Mouse (Mus musculus) MEL (cell line): ENCODE measurements around the gene Ctu1. TPM values are rescaled to one million over a fixed set of nuclear protein-coding genes. Genes with fewer than 3 reads are reported as not detected.

Experiments used
- DNase-seq: peaks from one replicate; pipeline ENCODE4 v3.0.0; 2011; ENCODE audit warnings: low read depth, low spot score
- H3K27ac ChIP-seq: 2 replicates; pipeline ENCODE4 v1.5.1; 2012; ENCODE audit warnings: low read depth, mild to moderate bottlenecking, control low read depth, low read length, moderate library complexity; ENCODE audit not compliant: control insufficient read depth
- H3K27me3 ChIP-seq, 2 experiments: fragments of 150-350 bp in 1 of 2; sonication (generic) in 1 of 2; 2 replicates each; pipeline ENCODE4 v1.6.1; 2012; ENCODE audit warnings: low read length in 2 of 2, mild to moderate bottlenecking in 2 of 2, improper control_type of control experiment in 1 of 2, moderate library complexity in 1 of 2; ENCODE audit not compliant: insufficient read depth in 2 of 2, control insufficient read depth in 1 of 2
- H3K36me3 ChIP-seq, 2 experiments: 2 replicates each; pipeline ENCODE4 v1.6.1; 2012 to 2014; ENCODE audit warnings: low read length in 2 of 2, improper control_type of control experiment in 1 of 2, inconsistent platforms in 1 of 2, mild to moderate bottlenecking in 1 of 2; ENCODE audit not compliant: insufficient read depth in 2 of 2, control insufficient read depth in 1 of 2
- H3K4me1 ChIP-seq, 2 experiments: fragments of 150-350 bp in 1 of 2; sonication (generic) in 1 of 2; 2 replicates each; pipeline ENCODE4 v1.6.1; 2012; ENCODE audit warnings: low read length in 2 of 2, improper control_type of control experiment in 1 of 2, mild to moderate bottlenecking in 1 of 2; ENCODE audit not compliant: insufficient read depth in 2 of 2, control insufficient read depth in 1 of 2
- H3K4me3 ChIP-seq, 2 experiments: fragments of 150-350 bp in 1 of 2; sonication (generic) in 1 of 2; 2 replicates each; pipeline ENCODE4 v1.5.1; 2012; ENCODE audit warnings: low read depth in 2 of 2, low read length in 2 of 2, mild to moderate bottlenecking in 2 of 2, moderate library complexity in 2 of 2, control low read depth in 1 of 2, improper control_type of control experiment in 1 of 2; ENCODE audit not compliant: control insufficient read depth in 1 of 2, insufficient read depth in 1 of 2
- H3K79me2 ChIP-seq: 2 replicates; pipeline ENCODE4 v1.6.1; 2012; ENCODE audit warnings: mild to moderate bottlenecking, low read length, moderate library complexity; ENCODE audit not compliant: control insufficient read depth, poor library complexity, insufficient read depth
- H3K9ac ChIP-seq: 2 replicates; pipeline ENCODE4 v1.6.1; 2012; ENCODE audit warnings: low read depth, mild to moderate bottlenecking, control low read depth, low read length, moderate library complexity; ENCODE audit not compliant: control insufficient read depth, poor library complexity, severe bottlenecking
- H3K9me3 ChIP-seq: fragments of 150-350 bp; sonication (generic); replicated peaks from 2 replicates; pipeline ENCODE4 v1.6.1; 2012; ENCODE audit warnings: mild to moderate bottlenecking, low read length, improper control_type of control experiment, moderate library complexity; ENCODE audit not compliant: insufficient read depth
- BHLHE40 ChIP-seq: IDR thresholded peaks from 2 replicates; pipeline ENCODE4 v1.6.1; 2012; ENCODE audit warnings: low read depth, mild to moderate bottlenecking, inconsistent platforms, low read length, improper control_type of control experiment, borderline replicate concordance
- CHD1 ChIP-seq: IDR thresholded peaks from 2 replicates; pipeline ENCODE4 v1.6.1; 2012; ENCODE audit warnings: low read depth, mild to moderate bottlenecking, inconsistent platforms, low read length, improper control_type of control experiment
- CHD2 ChIP-seq: IDR thresholded peaks from 2 replicates; pipeline ENCODE4 v1.6.1; 2011; ENCODE audit warnings: low read length, improper control_type of control experiment
- ELF1 ChIP-seq: IDR thresholded peaks from 2 replicates; pipeline ENCODE4 v1.6.1; 2014; ENCODE audit warnings: low read depth, mild to moderate bottlenecking, inconsistent platforms, low read length, improper control_type of control experiment, moderate library complexity
- EP300 ChIP-seq, 2 experiments: IDR thresholded peaks; 2 replicates each; pipeline ENCODE4 v1.6.1; 2011; ENCODE audit warnings: improper control_type of control experiment in 2 of 2, low read length in 2 of 2, low read depth in 1 of 2, mild to moderate bottlenecking in 1 of 2
- ETS1 ChIP-seq: IDR thresholded peaks from 2 replicates; pipeline ENCODE4 v1.6.1; 2012; ENCODE audit warnings: low read depth, mild to moderate bottlenecking, inconsistent platforms, low read length, improper control_type of control experiment, moderate library complexity
- GABPA ChIP-seq: IDR thresholded peaks from 2 replicates; pipeline ENCODE4 v1.6.1; 2012; ENCODE audit warnings: low read depth, mild to moderate bottlenecking, inconsistent platforms, low read length, improper control_type of control experiment, moderate library complexity
- HCFC1 ChIP-seq: IDR thresholded peaks from 2 replicates; pipeline ENCODE4 v1.6.1; 2012; ENCODE audit warnings: low read depth, mild to moderate bottlenecking, inconsistent platforms, low read length, improper control_type of control experiment, moderate library complexity
- JUND ChIP-seq: IDR thresholded peaks from 2 replicates; pipeline ENCODE4 v1.6.1; 2011; ENCODE audit warnings: low read depth, mild to moderate bottlenecking, improper control_type of control experiment, low read length
- MAFK ChIP-seq: IDR thresholded peaks from 2 replicates; pipeline ENCODE4 v1.6.1; 2011; ENCODE audit warnings: low read depth, mild to moderate bottlenecking, low read length, improper control_type of control experiment, borderline replicate concordance
- MAX ChIP-seq: IDR thresholded peaks from 2 replicates; pipeline ENCODE4 v1.6.1; 2011; ENCODE audit warnings: low read length, improper control_type of control experiment
- MYB ChIP-seq: IDR thresholded peaks from 2 replicates; pipeline ENCODE4 v1.6.1; 2011; ENCODE audit warnings: mild to moderate bottlenecking, low read depth, low read length, improper control_type of control experiment
- MYC ChIP-seq: IDR thresholded peaks from 2 replicates; pipeline ENCODE4 v1.6.1; 2011; ENCODE audit warnings: low read depth, mild to moderate bottlenecking, low read length, improper control_type of control experiment, moderate library complexity
- NRF1 ChIP-seq: IDR thresholded peaks from 2 replicates; pipeline ENCODE4 v1.6.1; 2014; ENCODE audit warnings: low read depth, mild to moderate bottlenecking, inconsistent platforms, low read length, improper control_type of control experiment, moderate library complexity; ENCODE audit not compliant: poor library complexity, insufficient read depth, severe bottlenecking
- POLR2A ChIP-seq, 2 experiments: IDR thresholded peaks; 2 replicates each; pipeline ENCODE4 v1.6.1; 2011 to 2012; ENCODE audit warnings: low read length in 2 of 2, mild to moderate bottlenecking in 2 of 2, control low read depth in 1 of 2, improper control_type of control experiment in 1 of 2, low read depth in 1 of 2, moderate library complexity in 1 of 2; ENCODE audit not compliant: control insufficient read depth in 1 of 2, insufficient read depth in 1 of 2, poor library complexity in 1 of 2
- POLR2AphosphoS2 ChIP-seq: IDR thresholded peaks from 2 replicates; pipeline ENCODE4 v1.6.1; 2011; ENCODE audit warnings: low read length, improper control_type of control experiment
- POLR2AphosphoS5 ChIP-seq: IDR thresholded peaks from 2 replicates; pipeline ENCODE4 v1.6.1; 2012; ENCODE audit warnings: low read depth, borderline replicate concordance, mild to moderate bottlenecking, inconsistent platforms, low read length, moderate library complexity, mixed read lengths
- RAD21 ChIP-seq: IDR thresholded peaks from 2 replicates; pipeline ENCODE4 v1.6.1; 2011; ENCODE audit warnings: mild to moderate bottlenecking, low read depth, low read length, improper control_type of control experiment
- RCOR1 ChIP-seq: IDR thresholded peaks from 2 replicates; pipeline ENCODE4 v1.6.1; 2012; ENCODE audit warnings: low read depth, mild to moderate bottlenecking, inconsistent platforms, low read length, improper control_type of control experiment
- SIN3A ChIP-seq: IDR thresholded peaks from 2 replicates; pipeline ENCODE4 v1.6.1; 2012; ENCODE audit warnings: low read length, improper control_type of control experiment, inconsistent platforms
- TAL1 ChIP-seq: IDR thresholded peaks from 2 replicates; pipeline ENCODE4 v1.6.1; 2012; ENCODE audit warnings: mild to moderate bottlenecking, inconsistent platforms, low read length, moderate library complexity, mixed read lengths
- TBP ChIP-seq: IDR thresholded peaks from 2 replicates; pipeline ENCODE4 v1.8.0; 2011; ENCODE audit warnings: low read depth, low read length, improper control_type of control experiment
- USF1 ChIP-seq: IDR thresholded peaks from 2 replicates; pipeline ENCODE4 v1.6.1; 2014; ENCODE audit warnings: low read depth, mild to moderate bottlenecking, inconsistent platforms, low read length, improper control_type of control experiment, moderate library complexity
- ZKSCAN1 ChIP-seq: IDR thresholded peaks from 2 replicates; pipeline ENCODE4 v1.6.1; 2012; ENCODE audit warnings: low read depth, mild to moderate bottlenecking, inconsistent platforms, low read length, improper control_type of control experiment, moderate library complexity
- ZMIZ1 ChIP-seq: IDR thresholded peaks from 2 replicates; pipeline ENCODE4 v1.6.1; 2012; ENCODE audit warnings: low read depth, mild to moderate bottlenecking, inconsistent platforms, low read length, improper control_type of control experiment, moderate library complexity
- ZNF384 ChIP-seq: IDR thresholded peaks from 2 replicates; pipeline ENCODE4 v1.6.1; 2012; ENCODE audit warnings: low read depth, mild to moderate bottlenecking, inconsistent platforms, low read length, improper control_type of control experiment
- polyA plus RNA-seq, 2 experiments: library from polyadenylated mRNA; stranded (reverse) in 1 of 2; unstranded in 1 of 2; fragments of >175 nt in 1 of 2; fragments of >200 nt in 1 of 2; gene quantifications; 2 replicates each; pipeline versions ENCODE4 v1.2.1 to v1.2.4; 2012; ENCODE audit warnings: low replicate concordance in 2 of 2, low read depth in 1 of 2; ENCODE audit not compliant: insufficient read length in 2 of 2, insufficient read depth in 1 of 2, missing spikeins in 1 of 2
- total RNA-seq: library from RNA; depleted of rRNA; stranded (reverse); fragments of 300-350 nt; gene quantifications from 2 replicates; pipeline ENCODE4 v1.2.3, GENCODE M21; 2012

Gene Ctu1
- total and polyA plus RNA-seq, 3 experiments: 15.6 to 17.2 TPM; not detected in 1

GRCm38 (mm10) chr7:43625065-43625464 is 46.8 kb upstream of the Ctu1 start:
- Histone ChIP-seq H3K4me1 (no peaks in the 10 kb centered on the region), H3K27ac (no peak overlapping the region), H3K4me3 (no peak overlapping the region), H3K27me3 (no peaks in the 10 kb centered on the region), H3K9me3 (no peaks in the 10 kb centered on the region), H3K79me2 (no peaks in the 10 kb centered on the region), H3K36me3 (no peaks in the 10 kb centered on the region), H3K9ac (no peak overlapping the region)
- no peak for TF ChIP-seq POLR2A (IDR thresholded peaks at IDR 0.05; ENCODE audit: control insufficient read depth in 1 of 2, insufficient read depth in 1 of 2, low read depth in 1 of 2, low read length in 2 of 2, poor library complexity in 1 of 2)
- TF ChIP-seq ZKSCAN1: no peak
- no peak for TF ChIP-seq NRF1
- no peak for TF ChIP-seq TBP
- no peak for TF ChIP-seq JUND
- no peak for TF ChIP-seq ELF1
- DNase-seq: no peak

GRCm38 (mm10) chr7:43625794-43626422 is 45.9 kb upstream of the Ctu1 start:
- Histone ChIP-seq H3K4me3 (no peak overlapping the region), H3K9me3 (no peaks in the 10 kb centered on the region), H3K79me2 (no peaks in the 10 kb centered on the region), H3K27ac (no peak overlapping the region), H3K27me3 (no peaks in the 10 kb centered on the region), H3K36me3 (no peaks in the 10 kb centered on the region), H3K9ac (no peak overlapping the region), H3K4me1 (no peaks in the 10 kb centered on the region)
- no peak for DNase-seq
- TF ChIP-seq MAX (no peak), ETS1 (no peak), ZNF384 (no peak), ZMIZ1 (no peak), EP300 (IDR thresholded peaks at IDR 0.05; ENCODE audit: low read depth in 1 of 2, low read length in 2 of 2) (no peak), USF1 (no peak), POLR2AphosphoS2 (no peak), MYC (no peak)

GRCm38 (mm10) chr7:43633940-43634339 is 37.9 kb upstream of the Ctu1 start:
- no peaks in the 10 kb centered on the region; a peak in 1 of 4 replicates for H3K36me3 ChIP-seq
- no peaks in the 10 kb centered on the region for H3K9me3 ChIP-seq
- no peak overlapping the region for H3K9ac ChIP-seq
- no peak overlapping the region for H3K27ac ChIP-seq
- H3K4me3 ChIP-seq: no peak overlapping the region
- DNase-seq: no peak
- no peaks in the 10 kb centered on the region for H3K79me2 ChIP-seq
- no peaks in the 10 kb centered on the region for H3K27me3 ChIP-seq
- H3K4me1 ChIP-seq: peaks cover 0 to 2% of the 10 kb centered on the region in 2 experiments; a peak in 2 of 4 replicates
- no peak for TF ChIP-seq ELF1
- TF ChIP-seq BHLHE40: no peak
- TF ChIP-seq HCFC1: no peak
- no peak for TF ChIP-seq CHD2
- no peak for TF ChIP-seq NRF1
- no peak for TF ChIP-seq ZKSCAN1
- TF ChIP-seq TBP: no peak
- TF ChIP-seq RAD21: no peak
- TF ChIP-seq CHD1: no peak
- TF ChIP-seq POLR2AphosphoS5: no peak
- TF ChIP-seq MYB: no peak
- TF ChIP-seq TAL1: no peak
- no peak for TF ChIP-seq MAFK
- TF ChIP-seq RCOR1: no peak
- no peak for TF ChIP-seq GABPA
- no peak for TF ChIP-seq SIN3A
- no peak for TF ChIP-seq EP300 (IDR thresholded peaks at IDR 0.05; ENCODE audit: low read depth in 1 of 2, low read length in 2 of 2)
